Mouse (Mus musculus): ENCODE results near the gene Mapk14.
A peak's percentile ranks its signal among the peaks of the same experiment; 100 is the strongest.
"Not testable (repeated sequence)": the region's sequence is repeated elsewhere in the genome, so short reads cannot be mapped to it uniquely, and the experiment has no call there.

The Mapk14 gene

GRCm38 (mm10) chr17:28698245-28698644, 7.1 kb downstream of the Mapk14 start:
- DNase-seq (ENCODE audit: inconsistent ontology term), result peak; percentile 89

GRCm38 (mm10) chr17:28698672-28699071, 7.5 kb downstream of the Mapk14 start:
- no peak for DNase-seq (ENCODE audit: inconsistent ontology term)

- DNase-seq (ENCODE audit: inconsistent ontology term), result no peak
Observed at GRCm38 (mm10) chr17:28699789-28700188, 8.7 kb downstream of the Mapk14 start.

- DNase-seq (ENCODE audit: inconsistent ontology term), result no peak
Observed at GRCm38 (mm10) chr17:28701171-28701570, 10.0 kb downstream of the Mapk14 start.

GRCm38 (mm10) chr17:28701737-28702136, 10.6 kb downstream of the Mapk14 start:
- DNase-seq (ENCODE audit: inconsistent ontology term), result no peak

GRCm38 (mm10) chr17:28702646-28703045, 11.5 kb downstream of the Mapk14 start:
- DNase-seq (ENCODE audit: inconsistent ontology term), result no peak

- no peak for DNase-seq (ENCODE audit: inconsistent ontology term)
Observed at GRCm38 (mm10) chr17:28706697-28707096, 15.6 kb downstream of the Mapk14 start.

GRCm38 (mm10) chr17:28707136-28707627, 16.1 kb downstream of the Mapk14 start:
- no peak for DNase-seq (ENCODE audit: inconsistent ontology term)

- no peak for DNase-seq (ENCODE audit: inconsistent ontology term)
Observed at GRCm38 (mm10) chr17:28707816-28708215, 16.7 kb downstream of the Mapk14 start.

GRCm38 (mm10) chr17:28708989-28709388, 17.9 kb downstream of the Mapk14 start:
- DNase-seq (ENCODE audit: inconsistent ontology term), result no peak

GRCm38 (mm10) chr17:28709552-28710290, 18.6 kb downstream of the Mapk14 start:
- no peak for DNase-seq (ENCODE audit: inconsistent ontology term)

- DNase-seq (ENCODE audit: inconsistent ontology term), result no peak
Observed at GRCm38 (mm10) chr17:28710291-28710688, 19.2 kb downstream of the Mapk14 start.

- no peak for DNase-seq (ENCODE audit: inconsistent ontology term)
Observed at GRCm38 (mm10) chr17:28711237-28711636, 20.1 kb downstream of the Mapk14 start.

GRCm38 (mm10) chr17:28712305-28712704, 21.2 kb downstream of the Mapk14 start:
- no peak for DNase-seq (ENCODE audit: inconsistent ontology term)

GRCm38 (mm10) chr17:28714006-28714405, 22.9 kb downstream of the Mapk14 start:
- no peak for DNase-seq (ENCODE audit: inconsistent ontology term)

GRCm38 (mm10) chr17:28715832-28716548, 24.9 kb downstream of the Mapk14 start:
- DNase-seq (ENCODE audit: inconsistent ontology term), result no peak

GRCm38 (mm10) chr17:28717535-28717934, 26.4 kb downstream of the Mapk14 start:
- no peak for DNase-seq (ENCODE audit: inconsistent ontology term)

GRCm38 (mm10) chr17:28725783-28726182, 34.7 kb downstream of the Mapk14 start, which contains the start of gene AC170998.1:
AC170998.1 (plus strand) TSS chr17:28726083.
- no peak for DNase-seq (ENCODE audit: inconsistent ontology term)

- DNase-seq (ENCODE audit: inconsistent ontology term), result not testable (repeated sequence)
Observed at GRCm38 (mm10) chr17:28727511-28727910, 36.4 kb downstream of the Mapk14 start.

- no peak for DNase-seq (ENCODE audit: inconsistent ontology term)
Observed at GRCm38 (mm10) chr17:28735317-28736105, 44.4 kb downstream of the Mapk14 start.

GRCm38 (mm10) chr17:28736486-28736885, 45.4 kb downstream of the Mapk14 start:
- DNase-seq (ENCODE audit: inconsistent ontology term), result no peak

- DNase-seq (ENCODE audit: inconsistent ontology term), result no peak
Observed at GRCm38 (mm10) chr17:28737973-28738372, 46.8 kb downstream of the Mapk14 start.
